Mouse (Mus musculus): Measurements from ENCODE around the gene Abhd2. TPM values are rescaled to one million over a fixed set of nuclear protein-coding genes. Genes with fewer than 3 reads are reported as not detected.
A peak's percentile ranks its signal among the peaks of the same experiment; 100 is the strongest.

Abhd2 gene
- polyA plus RNA-seq, 1 experiment from 2014 or later, result 12.1 TPM

GRCm38 (mm10) chr7:79316069-79316695 lies 43.2 kb downstream of the Abhd2 start:
- Histone ChIP-seq H3K27me3 (no peaks in the 10 kb centered on the region), H3K4me2 (no peak overlapping the region), H3K27ac (no peak overlapping the region), H3K9ac (no peak overlapping the region), H3K36me3 (replicated peaks) (no peaks in the 10 kb centered on the region; the same call in 1 of the 2 replicates), H3K4me1 (peaks cover 59% of the 10 kb centered on the region), H3K9me3 (no peaks in the 10 kb centered on the region), H3K4me3 (replicated peaks) (no peak overlapping the region)
- ATAC-seq (ENCODE audit: low FRiP score), result no peak
- 21% methylated on average over 10 of the region's 10 CpGs for WGBS

- Histone ChIP-seq H3K4me2 (no peak overlapping the region), H3K36me3 (replicated peaks) (no peaks in the 10 kb centered on the region; the same call in 1 of the 2 replicates), H3K9ac (no peak overlapping the region), H3K4me3 (replicated peaks) (no peak overlapping the region), H3K4me1 (peaks cover 59% of the 10 kb centered on the region), H3K9me3 (no peaks in the 10 kb centered on the region), H3K27me3 (no peaks in the 10 kb centered on the region), H3K27ac (no peak overlapping the region)
- ATAC-seq (ENCODE audit: low FRiP score), result no peak
- 80% methylated on average over 7 of the region's 7 CpGs for WGBS
These were observed 44.6 kb downstream of the Abhd2 start for GRCm38 (mm10) chr7:79317576-79317975.

- Histone ChIP-seq H3K9me3 (no peaks in the 10 kb centered on the region), H3K9ac (no peak overlapping the region), H3K27ac (no peak overlapping the region), H3K4me3 (replicated peaks) (no peak overlapping the region), H3K4me2 (no peak overlapping the region), H3K27me3 (no peaks in the 10 kb centered on the region), H3K36me3 (replicated peaks) (no peaks in the 10 kb centered on the region; the same call in 1 of the 2 replicates), H3K4me1 (peaks cover 56% of the 10 kb centered on the region)
- 60% methylated on average over 13 of the region's 13 CpGs for WGBS
- ATAC-seq (ENCODE audit: low FRiP score), result no peak
These were observed 45.3 kb downstream of the Abhd2 start for GRCm38 (mm10) chr7:79318110-79318801.

GRCm38 (mm10) chr7:79323855-79324254 lies 50.9 kb downstream of the Abhd2 start:
- Histone ChIP-seq H3K36me3 (replicated peaks) (peaks cover 47% of the 10 kb centered on the region), H3K9me3 (no peaks in the 10 kb centered on the region), H3K4me2 (no peak overlapping the region), H3K27ac (0 out of 2 replicates have a peak overlapping the region, but pooled peaks have one; percentile 19), H3K9ac (no peak overlapping the region), H3K27me3 (no peaks in the 10 kb centered on the region), H3K4me3 (replicated peaks) (no peak overlapping the region), H3K4me1 (peaks cover 8% of the 10 kb centered on the region)
- 76% methylated on average over 8 of the region's 8 CpGs for WGBS
- no peak for ATAC-seq (ENCODE audit: low FRiP score)

GRCm38 (mm10) chr7:79328769-79329168 lies 55.8 kb downstream of the Abhd2 start:
- no peaks in the 10 kb centered on the region for H3K27me3 ChIP-seq
- no peak overlapping the region for H3K9ac ChIP-seq
- WGBS, result 93% methylated on average over 5 of the region's 5 CpGs
- H3K4me2 ChIP-seq, result no peak overlapping the region
- peaks cover 54% of the 10 kb centered on the region for H3K36me3 ChIP-seq (replicated peaks)
- H3K9me3 ChIP-seq, result no peaks in the 10 kb centered on the region
- H3K27ac ChIP-seq, result no peak overlapping the region
- H3K4me1 ChIP-seq, result peaks cover 6% of the 10 kb centered on the region; the same call in 1 of the 2 replicates
- H3K4me3 ChIP-seq (replicated peaks), result no peak overlapping the region
- no peak for ATAC-seq (ENCODE audit: low FRiP score)

- Histone ChIP-seq H3K4me1 (peaks cover 6% of the 10 kb centered on the region; the same call in 1 of the 2 replicates), H3K9ac (no peak overlapping the region), H3K4me3 (replicated peaks) (no peak overlapping the region), H3K27ac (no peak overlapping the region), H3K36me3 (replicated peaks) (peaks cover 33% of the 10 kb centered on the region), H3K4me2 (no peak overlapping the region), H3K9me3 (no peaks in the 10 kb centered on the region), H3K27me3 (no peaks in the 10 kb centered on the region)
- 23% methylated on average over 10 of the region's 10 CpGs for WGBS
- no peak for ATAC-seq (ENCODE audit: low FRiP score)
These were observed 58.2 kb downstream of the Abhd2 start for GRCm38 (mm10) chr7:79331197-79331596.

- Histone ChIP-seq H3K4me3 (replicated peaks) (no peak overlapping the region), H3K9ac (no peak overlapping the region), H3K4me1 (peaks cover 6% of the 10 kb centered on the region; the same call in 1 of the 2 replicates), H3K9me3 (no peaks in the 10 kb centered on the region), H3K4me2 (no peak overlapping the region), H3K27ac (no peak overlapping the region), H3K36me3 (replicated peaks) (peaks cover 24% of the 10 kb centered on the region), H3K27me3 (no peaks in the 10 kb centered on the region)
- WGBS, result 76% methylated on average over 3 of the region's 3 CpGs
- ATAC-seq (ENCODE audit: low FRiP score), result no peak
These were observed 60.4 kb downstream of the Abhd2 start for GRCm38 (mm10) chr7:79333419-79333818.

GRCm38 (mm10) chr7:79336362-79336910 lies 63.4 kb downstream of the Abhd2 start:
- Histone ChIP-seq H3K36me3 (replicated peaks) (peaks cover 8% of the 10 kb centered on the region), H3K27ac (no peak overlapping the region), H3K9ac (no peak overlapping the region), H3K4me2 (no peak overlapping the region), H3K4me3 (replicated peaks) (no peak overlapping the region), H3K9me3 (no peaks in the 10 kb centered on the region), H3K4me1 (no peaks in the 10 kb centered on the region), H3K27me3 (no peaks in the 10 kb centered on the region)
- ATAC-seq (ENCODE audit: low FRiP score), result no peak
- WGBS, result 94% methylated on average over 8 of the region's 8 CpGs

GRCm38 (mm10) chr7:79345902-79346301 lies 72.9 kb downstream of the Abhd2 start:
- 57% methylated on average over 4 of the region's 4 CpGs for WGBS
- H3K4me1 ChIP-seq, result no peaks in the 10 kb centered on the region; the same call in 1 of the 2 replicates
- no peak overlapping the region for H3K9ac ChIP-seq
- no peak overlapping the region for H3K4me3 ChIP-seq (replicated peaks)
- no peaks in the 10 kb centered on the region for H3K9me3 ChIP-seq
- no peak overlapping the region for H3K27ac ChIP-seq
- H3K27me3 ChIP-seq, result no peaks in the 10 kb centered on the region
- H3K4me2 ChIP-seq, result no peak overlapping the region
- peaks cover 49% of the 10 kb centered on the region for H3K36me3 ChIP-seq (replicated peaks)
- no peak for ATAC-seq (ENCODE audit: low FRiP score)

- no peaks in the 10 kb centered on the region for H3K9me3 ChIP-seq
- no peak for ATAC-seq (ENCODE audit: low FRiP score)
- no peaks in the 10 kb centered on the region; the same call in 1 of the 2 replicates for H3K4me1 ChIP-seq
- H3K4me2 ChIP-seq, result no peak overlapping the region
- no peak overlapping the region for H3K27ac ChIP-seq
- 79% methylated on average over 8 of the region's 8 CpGs for WGBS
- no peak overlapping the region for H3K9ac ChIP-seq
- H3K27me3 ChIP-seq, result no peaks in the 10 kb centered on the region
- H3K4me3 ChIP-seq (replicated peaks), result no peak overlapping the region
- H3K36me3 ChIP-seq (replicated peaks), result peaks cover 56% of the 10 kb centered on the region
These were observed 73.6 kb downstream of the Abhd2 start for GRCm38 (mm10) chr7:79346555-79347075.

GRCm38 (mm10) chr7:79347108-79347813 lies 74.3 kb downstream of the Abhd2 start:
- Histone ChIP-seq H3K9ac (no peak overlapping the region), H3K36me3 (replicated peaks) (peaks cover 62% of the 10 kb centered on the region), H3K27me3 (no peaks in the 10 kb centered on the region), H3K9me3 (no peaks in the 10 kb centered on the region), H3K4me1 (no peaks in the 10 kb centered on the region; the same call in 1 of the 2 replicates), H3K27ac (no peak overlapping the region), H3K4me2 (no peak overlapping the region), H3K4me3 (replicated peaks) (no peak overlapping the region)
- no peak for ATAC-seq (ENCODE audit: low FRiP score)
- 81% methylated on average over 13 of the region's 13 CpGs for WGBS

GRCm38 (mm10) chr7:79348816-79349215 lies 75.8 kb downstream of the Abhd2 start:
- H3K27ac ChIP-seq, result no peak overlapping the region
- no peak overlapping the region for H3K9ac ChIP-seq
- 87% methylated on average over 8 of the region's 8 CpGs for WGBS
- no peaks in the 10 kb centered on the region for H3K9me3 ChIP-seq
- no peaks in the 10 kb centered on the region; the same call in 1 of the 2 replicates for H3K4me1 ChIP-seq
- no peaks in the 10 kb centered on the region for H3K27me3 ChIP-seq
- no peak for ATAC-seq (ENCODE audit: low FRiP score)
- H3K36me3 ChIP-seq (replicated peaks), result peaks cover 56% of the 10 kb centered on the region
- no peak overlapping the region for H3K4me3 ChIP-seq (replicated peaks)
- H3K4me2 ChIP-seq, result no peak overlapping the region
